Mouse (Mus musculus) small intestine, adult 2 months (tissue): Measurements from ENCODE around the gene Ypel4. TPM values are rescaled to one million over a fixed set of nuclear protein-coding genes. Genes with fewer than 3 reads are reported as not detected.
A peak's percentile ranks its signal among the peaks of the same experiment; 100 is the strongest.

Experiments
- H3K27ac ChIP-seq: fragments of 200-500 bp; 2 replicates; pipeline ENCODE4 v1.5.1; 2012; ENCODE audit warnings: low read depth, low read length, control low read depth, inconsistent platforms; ENCODE audit not compliant: insufficient read depth
- H3K27me3 ChIP-seq: fragments of 200-500 bp; 2 replicates; pipeline ENCODE4 v1.6.1; 2012; ENCODE audit warnings: mild to moderate bottlenecking, moderate library complexity, low read length, inconsistent platforms; ENCODE audit not compliant: control insufficient read depth, insufficient read depth
- H3K36me3 ChIP-seq: fragments of 200-500 bp; 2 replicates; pipeline ENCODE4 v1.6.1; 2012; ENCODE audit warnings: mild to moderate bottlenecking, low read length, control low read depth, inconsistent platforms; ENCODE audit not compliant: control insufficient read depth, insufficient read depth
- H3K4me1 ChIP-seq: fragments of 200-500 bp; 2 replicates; pipeline ENCODE4 v1.6.1; 2012; ENCODE audit warnings: low read length, inconsistent platforms, mixed read lengths; ENCODE audit not compliant: control insufficient read depth, insufficient read depth, insufficient read length
- H3K4me3 ChIP-seq: fragments of 200-500 bp; 2 replicates; pipeline ENCODE4 v1.5.1; 2012; ENCODE audit warnings: low read depth, mild to moderate bottlenecking, control low read depth, inconsistent platforms, low read length, moderate library complexity
- CTCF ChIP-seq: fragments of 200-500 bp; IDR thresholded peaks from 2 replicates; pipeline ENCODE4 v1.5.1; 2012; ENCODE audit warnings: low read depth, mild to moderate bottlenecking, control low read depth, inconsistent platforms, low read length, moderate library complexity, mixed read lengths; ENCODE audit not compliant: insufficient replicate concordance, insufficient read length; ENCODE audit errors: extremely low read depth
- POLR2A ChIP-seq: fragments of 200-500 bp; IDR thresholded peaks from 2 replicates; pipeline ENCODE4 v1.6.1; 2012; ENCODE audit warnings: low read depth, mild to moderate bottlenecking, control low read depth, inconsistent platforms, low read length, moderate library complexity
- WGBS: fragments of 180-500 bp; shearing (Covaris S2); methylation state at CpG from one replicate; pipeline ENCODE4 v1.1.7; 2018; 5-methylcytosine and 5-hydroxymethylcytosine counted together
- polyA plus RNA-seq: library from polyadenylated mRNA; depleted of rRNA; stranded (reverse); fragments of >200 nt; gene quantifications from 2 replicates; pipeline ENCODE4 v1.2.3, GENCODE M21; 2012

Gene Ypel4
- polyA plus RNA-seq, 1 experiment, result 2.4 TPM

GRCm38 (mm10) chr2:84707523-84707922 is 26.3 kb upstream of the Ypel4 start:
- peaks cover 3% of the 10 kb centered on the region; the same call in 1 of the 2 replicates for H3K4me1 ChIP-seq
- no peaks in the 10 kb centered on the region for H3K27me3 ChIP-seq
- TF ChIP-seq CTCF, result no peak
- no peak overlapping the region for H3K27ac ChIP-seq
- no peak overlapping the region for H3K4me3 ChIP-seq
- peaks cover 28% of the 10 kb centered on the region for H3K36me3 ChIP-seq
- WGBS, result 63% methylated on average over 1 of the region's 1 CpGs

- TF ChIP-seq POLR2A, result no peak
- no peak for TF ChIP-seq CTCF
- Histone ChIP-seq H3K27ac (no peak overlapping the region), H3K4me3 (no peak overlapping the region), H3K36me3 (peaks cover 23% of the 10 kb centered on the region), H3K4me1 (peaks cover 3% of the 10 kb centered on the region; the same call in 1 of the 2 replicates), H3K27me3 (no peaks in the 10 kb centered on the region)
- WGBS, result 80% methylated on average over 2 of the region's 2 CpGs
Measured at GRCm38 (mm10) chr2:84711898-84712297, 22.0 kb upstream of the Ypel4 start.

- peaks cover 6% of the 10 kb centered on the region; the same call in 1 of the 2 replicates for H3K4me1 ChIP-seq
- peak overlapping the region; percentile 87 for H3K4me3 ChIP-seq
- no peaks in the 10 kb centered on the region for H3K27me3 ChIP-seq
- TF ChIP-seq POLR2A (no peak), CTCF (no peak)
- peaks cover 11% of the 10 kb centered on the region for H3K36me3 ChIP-seq
- H3K27ac ChIP-seq, result peak overlapping the region; percentile 90
- under 1% methylated on average over 25 of the region's 26 CpGs for WGBS
Measured at GRCm38 (mm10) chr2:84714422-84714810, 19.4 kb upstream of the Ypel4 start.

- peaks cover 8% of the 10 kb centered on the region for H3K36me3 ChIP-seq
- peak; percentile 83 for TF ChIP-seq POLR2A
- no peak for TF ChIP-seq CTCF
- H3K27ac ChIP-seq, result peak within 1 kb of the TSS; percentile 92
- H3K4me1 ChIP-seq, result peaks cover 6% of the 10 kb centered on the region; the same call in 1 of the 2 replicates
- H3K27me3 ChIP-seq, result no peaks in the 10 kb centered on the region
- under 1% methylated on average over 106 of the region's 107 CpGs for WGBS
- H3K4me3 ChIP-seq, result peak within 1 kb of the TSS; percentile 87
Measured at GRCm38 (mm10) chr2:84714811-84715561, 18.9 kb upstream of the Ypel4 start, which contains the start of gene Zdhhc5. TSS of gene Zdhhc5 (minus strand) at chr2:84715180.

- TF ChIP-seq CTCF, result no peak
- 0 out of 2 replicates have a peak, but pooled peaks have one; percentile 7 for TF ChIP-seq POLR2A
- peaks cover 2% of the 10 kb centered on the region; the same call in 1 of the 2 replicates for H3K36me3 ChIP-seq
- under 1% methylated on average over 33 of the region's 33 CpGs for WGBS
- H3K27me3 ChIP-seq, result no peaks in the 10 kb centered on the region
- peak overlapping the region; percentile 87 for H3K4me3 ChIP-seq
- peak overlapping the region; percentile 92 for H3K27ac ChIP-seq
- peaks cover 6% of the 10 kb centered on the region; the same call in 1 of the 2 replicates for H3K4me1 ChIP-seq
Measured at GRCm38 (mm10) chr2:84715562-84716361, 18.1 kb upstream of the Ypel4 start.

GRCm38 (mm10) chr2:84716423-84717355 is 17.2 kb upstream of the Ypel4 start:
- Histone ChIP-seq H3K27me3 (no peaks in the 10 kb centered on the region), H3K4me1 (peaks cover 6% of the 10 kb centered on the region; the same call in 1 of the 2 replicates), H3K36me3 (0 out of 2 replicates have a peak, but pooled peaks cover 6% of the 10 kb centered on the region), H3K27ac (peak overlapping the region; percentile 92), H3K4me3 (no peak overlapping the region)
- TF ChIP-seq POLR2A (no peak), CTCF (no peak)
- 12% methylated on average over 9 of the region's 9 CpGs for WGBS
